Mouse (Mus musculus): ENCODE measurements around the gene Lgals9. TPM values are rescaled to one million over a fixed set of nuclear protein-coding genes. Genes with fewer than 3 reads are reported as not detected.
A peak's percentile ranks its signal among the peaks of the same experiment; 100 is the strongest.

Gene Lgals9
- polyA plus RNA-seq, 1 experiment from 2014 or later = 64.8 TPM

DNA sequence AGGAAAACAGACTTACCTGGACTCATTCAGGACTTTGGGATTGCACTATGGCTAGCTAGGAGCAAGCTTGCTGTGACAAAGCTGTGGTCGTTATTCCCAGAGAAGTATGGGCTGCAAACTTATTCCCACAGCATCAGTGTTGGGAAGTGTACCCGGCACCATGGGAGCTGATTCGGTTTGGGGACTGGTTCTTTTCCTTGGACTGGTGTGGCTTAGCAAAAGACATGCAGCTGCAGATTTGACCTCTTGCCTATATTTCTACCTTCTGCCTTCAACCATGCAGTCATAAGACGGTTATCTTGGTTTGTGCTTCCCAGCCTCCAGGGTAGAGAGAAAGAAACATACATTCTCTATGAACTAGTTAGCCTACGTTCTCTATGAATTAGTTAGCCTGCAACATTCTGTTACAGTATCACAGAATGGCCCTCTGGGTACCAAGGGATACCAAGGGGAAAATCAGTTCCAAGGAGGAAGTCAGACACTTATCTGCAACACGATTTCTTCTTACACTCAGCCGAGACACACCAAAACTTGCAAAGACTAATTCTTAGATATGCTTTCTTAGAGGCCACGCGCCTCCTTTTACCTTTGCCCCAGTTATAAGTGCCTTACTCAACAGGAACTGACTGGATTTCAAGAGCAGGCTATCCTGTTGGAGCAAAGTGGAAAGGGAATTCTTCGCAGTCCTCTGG is 1.7 kb upstream of the Lgals9 start:
- Histone ChIP-seq H3K4me2 (no peak overlapping the region), H3K4me1 (replicated peaks) (peaks cover 38% of the 10 kb centered on the region), H3K27me3 (no peaks in the 10 kb centered on the region), H3K36me3 (no peaks in the 10 kb centered on the region), H3K9me3 (replicated peaks) (0 out of 2 replicates have a peak, but pooled peaks cover 2% of the 10 kb centered on the region), H3K9ac (no peak overlapping the region), H3K27ac (no peak overlapping the region), H3K4me3 (replicated peaks) (no peak overlapping the region)
- WGBS (ENCODE audit: insufficient replicate concordance) = 61% methylated on average over 10 of the region's 10 CpGs
- no peak for DNase-seq
- ATAC-seq (ENCODE audit: low read depth) = no peak

DNA sequence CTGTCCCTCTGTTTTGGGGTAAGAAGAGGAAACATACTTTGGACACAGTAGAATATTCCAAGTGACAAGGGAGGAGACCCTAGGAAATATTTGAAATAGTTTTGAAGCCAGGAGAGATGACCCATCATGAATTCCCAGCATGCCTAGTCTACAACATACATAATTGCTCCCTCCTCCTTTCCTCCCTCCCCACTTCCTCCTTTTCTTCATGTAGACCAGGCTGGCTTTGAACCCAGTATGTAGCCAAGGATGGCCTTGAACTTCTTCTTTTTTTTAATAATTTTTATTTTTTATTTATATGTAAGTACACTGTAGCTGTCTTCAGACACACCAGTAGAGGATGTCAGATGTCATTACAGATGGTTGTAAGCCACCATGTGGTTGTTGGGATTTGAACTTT is 759 bp upstream of the Lgals9 start:
- no peak overlapping the region for H3K4me3 ChIP-seq (replicated peaks)
- H3K27ac ChIP-seq = no peak overlapping the region
- no peaks in the 10 kb centered on the region for H3K27me3 ChIP-seq
- peak overlapping the region; percentile 60; the same call in 1 of the 2 replicates for H3K4me2 ChIP-seq
- H3K9ac ChIP-seq = no peak overlapping the region
- H3K36me3 ChIP-seq = no peaks in the 10 kb centered on the region
- ATAC-seq (ENCODE audit: low read depth) (no peak), DNase-seq (no peak)
- H3K9me3 ChIP-seq (replicated peaks) = 0 out of 2 replicates have a peak, but pooled peaks cover 2% of the 10 kb centered on the region
- peaks cover 45% of the 10 kb centered on the region for H3K4me1 ChIP-seq (replicated peaks)

DNA sequence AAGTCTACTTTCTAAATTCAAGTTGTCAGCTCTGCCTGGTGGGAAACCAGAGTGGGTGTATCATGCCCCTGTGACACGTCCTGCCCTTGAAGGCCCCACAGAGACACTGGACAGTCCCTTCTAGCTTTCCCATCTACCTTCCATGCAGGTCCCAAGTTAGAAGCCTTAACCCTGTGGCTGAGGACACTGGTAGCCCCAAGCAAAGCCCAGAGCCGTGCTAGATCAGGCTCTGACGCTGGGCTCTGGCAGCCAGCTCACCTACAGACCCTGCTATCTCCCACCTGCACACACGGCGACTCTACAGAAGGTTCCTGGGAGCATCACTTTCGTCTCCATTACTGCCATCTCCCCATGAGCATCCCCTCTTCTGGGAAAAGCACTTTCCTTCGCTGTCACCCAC is 1.2 kb downstream of the Lgals9 start:
- peak overlapping the region; percentile 50 for H3K4me3 ChIP-seq (replicated peaks)
- H3K36me3 ChIP-seq = no peaks in the 10 kb centered on the region
- H3K27me3 ChIP-seq = no peaks in the 10 kb centered on the region
- H3K9ac ChIP-seq = peak overlapping the region; percentile 56
- H3K4me2 ChIP-seq = peak overlapping the region; percentile 60
- WGBS (ENCODE audit: insufficient replicate concordance) = 44% methylated on average over 7 of the region's 7 CpGs
- DNase-seq (no peak), ATAC-seq (ENCODE audit: low read depth) (no peak)
- H3K27ac ChIP-seq = peak overlapping the region; percentile 80
- H3K4me1 ChIP-seq (replicated peaks) = peaks cover 59% of the 10 kb centered on the region
- no peaks in the 10 kb centered on the region for H3K9me3 ChIP-seq (replicated peaks)

DNA sequence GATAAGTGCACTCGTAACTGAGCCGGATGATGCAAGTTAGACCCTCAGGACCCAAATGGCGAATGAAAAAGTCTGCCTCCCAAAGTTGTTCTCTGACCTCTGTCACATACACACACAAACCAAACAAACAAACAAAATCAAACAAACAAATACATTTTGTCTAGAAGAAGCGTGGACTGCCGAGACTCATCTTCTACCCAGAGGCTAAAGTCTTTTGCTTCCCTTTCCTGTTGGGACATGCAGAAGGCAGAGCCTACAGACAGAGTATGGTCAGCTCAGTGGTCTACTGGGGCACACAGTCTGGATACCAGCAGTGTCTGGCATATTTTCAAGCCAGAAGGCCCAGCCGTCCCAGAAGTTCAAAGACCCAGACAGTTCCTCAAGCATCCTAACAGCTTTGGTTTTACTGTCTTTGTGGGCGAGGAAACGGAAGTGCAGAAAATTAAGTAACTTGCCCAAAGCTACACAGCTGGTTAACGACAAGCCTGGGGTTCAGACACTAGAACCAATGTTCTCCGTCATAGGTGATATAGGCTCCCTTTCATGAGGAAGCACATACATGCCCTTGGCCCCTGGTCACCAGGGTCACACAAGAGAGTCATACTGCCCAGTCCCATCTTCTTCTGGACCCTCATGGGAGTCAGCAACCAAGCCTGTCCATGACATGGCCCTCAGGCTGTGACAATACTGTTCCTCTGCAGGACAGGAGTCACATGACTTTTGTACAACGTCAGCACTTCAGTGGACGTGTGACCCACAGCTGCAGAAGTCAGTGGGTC is 2.0 kb downstream of the Lgals9 start:
- H3K4me3 ChIP-seq (replicated peaks) = peak overlapping the region; percentile 50; the same call in 1 of the 2 replicates

DNA sequence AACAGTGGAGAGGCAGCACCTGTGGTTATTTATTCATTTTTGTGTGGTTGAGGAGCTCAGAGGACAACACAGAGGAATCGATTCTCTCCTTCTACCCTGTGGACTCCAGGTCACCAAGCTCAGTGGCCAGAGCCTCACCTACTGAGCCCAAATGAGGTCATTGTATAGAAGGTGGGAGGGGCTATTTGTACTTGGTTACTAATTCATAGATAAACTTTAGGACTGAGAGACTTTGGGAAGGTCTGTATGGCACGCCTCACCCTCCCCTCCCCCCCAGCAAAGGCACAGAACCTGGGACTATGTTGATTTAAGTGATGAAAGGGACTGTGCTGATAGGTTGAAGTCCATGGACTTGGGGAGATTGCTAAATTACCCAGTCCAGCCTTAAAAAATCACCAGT is 2.7 kb downstream of the Lgals9 start:
- peak overlapping the region; percentile 60 for H3K4me2 ChIP-seq
- H3K27ac ChIP-seq = peak overlapping the region; percentile 80
- WGBS (ENCODE audit: insufficient replicate concordance) = 32% methylated on average over 2 of the region's 2 CpGs

More for the DNA sequence above, 2.0 kb downstream of the Lgals9 start:
- peak overlapping the region; percentile 56 for H3K9ac ChIP-seq
- H3K36me3 ChIP-seq = no peaks in the 10 kb centered on the region
- no peaks in the 10 kb centered on the region for H3K27me3 ChIP-seq
- no peaks in the 10 kb centered on the region for H3K9me3 ChIP-seq (replicated peaks)
- WGBS (ENCODE audit: insufficient replicate concordance) = 35% methylated on average over 12 of the region's 12 CpGs
- peak overlapping the region; percentile 80 for H3K27ac ChIP-seq
- no peak for ATAC-seq (ENCODE audit: low read depth)
- no peak for DNase-seq
- H3K4me1 ChIP-seq (replicated peaks) = peaks cover 62% of the 10 kb centered on the region
- H3K4me2 ChIP-seq = peak overlapping the region; percentile 60

DNA sequence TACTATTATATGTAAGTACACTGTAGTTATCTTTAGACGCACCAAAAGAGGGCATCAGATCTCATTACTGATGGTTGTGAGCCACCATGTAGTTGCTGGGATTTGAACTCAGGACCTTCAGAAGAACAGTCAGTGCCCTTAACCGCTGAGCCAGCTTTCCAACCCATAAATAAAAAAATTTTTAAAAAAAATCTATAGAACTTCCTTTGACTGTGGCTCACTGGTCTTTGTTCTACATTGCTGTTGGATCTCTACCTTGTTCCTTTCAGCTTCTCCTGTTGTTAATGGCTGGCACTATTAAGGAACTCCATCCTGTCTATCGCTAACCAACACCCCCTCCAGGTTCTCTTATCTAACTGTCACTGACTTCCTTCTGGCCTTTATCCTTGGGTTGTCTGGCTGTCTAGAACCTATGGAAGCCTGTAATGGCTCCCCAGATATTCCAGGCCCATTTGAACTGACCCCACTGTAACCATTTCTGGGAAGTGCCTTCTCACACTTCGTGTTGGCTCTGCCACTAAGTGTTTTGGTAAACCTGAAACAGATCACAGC is 4.6 kb downstream of the Lgals9 start:
- H3K4me3 ChIP-seq (replicated peaks) = no peak overlapping the region
- H3K4me1 ChIP-seq (replicated peaks) = peaks cover 63% of the 10 kb centered on the region
- H3K9ac ChIP-seq = no peak overlapping the region
- H3K27ac ChIP-seq = peak overlapping the region; percentile 40
- H3K9me3 ChIP-seq (replicated peaks) = no peaks in the 10 kb centered on the region
- DNase-seq (peak; percentile 27), ATAC-seq (ENCODE audit: low read depth) (peak; percentile 20; the same call in 1 of the 2 replicates)
- H3K27me3 ChIP-seq = no peaks in the 10 kb centered on the region
- H3K36me3 ChIP-seq = peaks cover 5% of the 10 kb centered on the region; the same call in 1 of the 2 replicates
- 35% methylated on average over 4 of the region's 4 CpGs for WGBS (ENCODE audit: insufficient replicate concordance)
- no peak overlapping the region for H3K4me2 ChIP-seq

More for the DNA sequence above, 2.7 kb downstream of the Lgals9 start:
- Histone ChIP-seq H3K36me3 (no peaks in the 10 kb centered on the region), H3K4me1 (replicated peaks) (peaks cover 69% of the 10 kb centered on the region), H3K27me3 (no peaks in the 10 kb centered on the region), H3K9ac (no peak overlapping the region), H3K9me3 (replicated peaks) (no peaks in the 10 kb centered on the region), H3K4me3 (replicated peaks) (no peak overlapping the region)
- peak; percentile 74 for ATAC-seq (ENCODE audit: low read depth)
- DNase-seq = no peak

DNA sequence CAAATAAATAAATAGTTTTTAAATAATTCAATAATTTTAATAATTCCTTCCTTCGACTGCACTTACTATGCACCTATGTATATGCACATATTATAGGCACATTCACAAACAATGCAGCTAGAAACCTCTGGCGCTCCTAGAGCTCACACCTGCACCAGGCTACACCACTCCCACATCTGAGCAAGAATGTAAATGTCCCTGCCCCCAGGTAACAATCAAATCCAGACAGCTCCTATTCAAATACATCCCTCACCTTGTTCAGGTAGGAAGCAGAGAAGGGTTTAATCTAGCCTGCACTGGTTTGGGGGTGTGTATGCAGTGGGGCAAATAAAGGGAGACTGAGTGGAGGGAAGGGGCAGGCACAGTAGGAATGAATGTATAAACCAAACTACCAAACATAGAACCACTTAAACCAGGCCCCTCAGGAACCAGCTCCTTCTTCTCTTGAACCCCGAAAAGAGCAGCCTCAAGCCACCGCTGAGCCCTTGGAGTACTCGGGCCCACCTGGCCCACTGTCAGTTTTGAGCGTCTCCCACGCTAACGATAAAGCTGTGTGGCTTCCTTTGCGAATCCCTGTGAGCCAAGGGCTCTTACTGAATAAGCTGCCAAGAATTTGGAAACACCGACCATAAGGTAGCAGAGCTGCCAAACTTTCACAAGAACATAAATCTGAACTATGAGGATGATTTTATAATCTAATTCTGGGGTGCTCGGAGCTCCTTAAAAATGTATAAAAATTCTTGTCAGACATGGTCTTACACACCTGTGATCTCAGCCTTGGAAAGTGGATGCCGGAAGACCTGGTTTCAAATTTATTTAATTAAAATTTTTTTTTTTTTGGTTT is 6.3 kb downstream of the Lgals9 start:
- WGBS (ENCODE audit: insufficient replicate concordance) = 74% methylated on average over 12 of the region's 12 CpGs
- H3K4me2 ChIP-seq = no peak overlapping the region
- peaks cover 49% of the 10 kb centered on the region for H3K4me1 ChIP-seq (replicated peaks)
- no peaks in the 10 kb centered on the region for H3K9me3 ChIP-seq (replicated peaks)
- ATAC-seq (ENCODE audit: low read depth) (no peak), DNase-seq (no peak)
- H3K27ac ChIP-seq = no peak overlapping the region
- no peak overlapping the region for H3K9ac ChIP-seq
- no peaks in the 10 kb centered on the region for H3K27me3 ChIP-seq
- peaks cover 9% of the 10 kb centered on the region for H3K36me3 ChIP-seq
- H3K4me3 ChIP-seq (replicated peaks) = no peak overlapping the region

DNA sequence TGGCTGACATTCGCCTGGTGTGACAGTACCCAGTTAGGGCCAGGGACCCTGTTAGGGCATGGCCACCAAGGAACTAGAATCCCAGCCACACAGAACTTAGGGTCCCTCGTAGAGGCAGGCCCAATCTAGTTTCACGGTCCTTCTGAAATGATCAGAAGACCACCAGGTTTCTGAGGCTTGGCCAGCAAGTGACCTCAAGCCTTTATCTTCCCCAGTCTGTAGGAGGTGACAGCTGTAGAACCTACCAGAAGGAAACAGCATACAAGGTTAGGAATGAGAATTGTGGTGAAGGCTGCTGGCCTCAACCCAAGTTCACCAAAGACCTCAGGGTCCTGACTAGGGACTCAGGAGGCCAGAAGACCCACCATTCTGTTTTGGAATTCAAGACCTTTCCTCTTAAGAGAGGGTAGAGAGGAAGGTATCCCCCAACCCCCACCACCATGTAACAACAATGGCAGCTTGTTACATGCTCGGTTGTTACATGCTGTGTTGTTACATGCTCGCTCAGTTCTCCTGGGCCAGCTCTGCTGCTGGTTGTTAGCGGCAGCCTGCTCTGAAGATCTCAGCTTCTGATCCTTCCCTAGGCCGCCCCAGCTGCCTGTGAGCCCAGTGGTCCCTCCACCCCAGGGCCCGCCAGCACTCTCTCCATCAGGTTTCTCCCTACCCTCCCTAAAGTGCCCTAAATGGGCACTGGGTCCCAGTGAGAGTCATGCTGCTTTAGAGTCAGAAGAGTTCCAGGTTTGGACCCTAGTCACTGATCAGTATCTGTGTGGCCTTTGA is 7.8 kb downstream of the Lgals9 start:
- ATAC-seq (ENCODE audit: low read depth) (no peak), DNase-seq (no peak)
- H3K27me3 ChIP-seq = no peaks in the 10 kb centered on the region
- WGBS (ENCODE audit: insufficient replicate concordance) = 74% methylated on average over 8 of the region's 8 CpGs
- H3K4me1 ChIP-seq (replicated peaks) = peaks cover 46% of the 10 kb centered on the region
- peaks cover 11% of the 10 kb centered on the region for H3K36me3 ChIP-seq
- H3K4me2 ChIP-seq = no peak overlapping the region
- H3K9me3 ChIP-seq (replicated peaks) = no peaks in the 10 kb centered on the region
- no peak overlapping the region for H3K9ac ChIP-seq
- no peak overlapping the region for H3K27ac ChIP-seq
- H3K4me3 ChIP-seq (replicated peaks) = no peak overlapping the region

DNA sequence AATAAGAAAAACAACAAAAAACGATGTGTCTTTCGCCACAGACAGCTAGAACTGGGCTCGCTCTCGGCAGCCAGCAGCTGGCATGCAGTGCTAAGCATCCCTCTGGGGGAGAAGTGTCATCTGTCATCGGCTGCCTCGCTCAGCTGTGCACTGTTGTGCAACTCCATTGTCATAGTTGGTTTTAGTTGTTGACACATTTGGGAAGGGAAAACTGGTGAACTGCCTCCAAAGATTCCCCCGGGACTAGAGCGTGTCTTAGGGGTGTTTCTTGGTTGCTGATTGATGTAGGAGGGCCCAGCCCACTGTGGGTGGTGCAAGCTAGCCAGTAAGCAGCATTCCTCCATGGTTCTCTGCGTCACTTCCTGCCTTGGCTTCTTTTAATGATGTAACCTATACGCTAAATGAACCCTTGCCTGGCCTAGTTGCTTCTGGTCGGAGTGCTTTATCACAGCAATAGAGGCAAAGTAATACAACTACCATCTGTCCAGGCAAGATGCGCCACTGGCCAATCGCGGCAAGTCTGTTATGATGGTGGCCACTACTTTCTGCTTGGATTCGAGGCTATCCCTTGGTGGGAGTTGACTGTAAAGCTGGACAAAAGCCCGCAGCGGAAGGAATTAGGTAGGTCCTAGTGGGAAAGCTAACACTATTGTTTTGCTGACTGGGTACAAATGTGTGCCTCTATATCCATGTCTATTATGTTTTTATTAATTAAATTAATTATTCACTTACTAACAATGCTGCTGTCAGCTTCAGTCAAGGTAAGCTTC is 11.2 kb downstream of the Lgals9 start:
- Histone ChIP-seq H3K4me1 (replicated peaks) (peaks cover 25% of the 10 kb centered on the region), H3K27me3 (no peaks in the 10 kb centered on the region), H3K27ac (no peak overlapping the region), H3K36me3 (peaks cover 29% of the 10 kb centered on the region), H3K9me3 (replicated peaks) (no peaks in the 10 kb centered on the region), H3K9ac (no peak overlapping the region), H3K4me2 (no peak overlapping the region), H3K4me3 (replicated peaks) (no peak overlapping the region)
- DNase-seq (no peak), ATAC-seq (ENCODE audit: low read depth) (no peak)
- 71% methylated on average over 17 of the region's 17 CpGs for WGBS (ENCODE audit: insufficient replicate concordance)

DNA sequence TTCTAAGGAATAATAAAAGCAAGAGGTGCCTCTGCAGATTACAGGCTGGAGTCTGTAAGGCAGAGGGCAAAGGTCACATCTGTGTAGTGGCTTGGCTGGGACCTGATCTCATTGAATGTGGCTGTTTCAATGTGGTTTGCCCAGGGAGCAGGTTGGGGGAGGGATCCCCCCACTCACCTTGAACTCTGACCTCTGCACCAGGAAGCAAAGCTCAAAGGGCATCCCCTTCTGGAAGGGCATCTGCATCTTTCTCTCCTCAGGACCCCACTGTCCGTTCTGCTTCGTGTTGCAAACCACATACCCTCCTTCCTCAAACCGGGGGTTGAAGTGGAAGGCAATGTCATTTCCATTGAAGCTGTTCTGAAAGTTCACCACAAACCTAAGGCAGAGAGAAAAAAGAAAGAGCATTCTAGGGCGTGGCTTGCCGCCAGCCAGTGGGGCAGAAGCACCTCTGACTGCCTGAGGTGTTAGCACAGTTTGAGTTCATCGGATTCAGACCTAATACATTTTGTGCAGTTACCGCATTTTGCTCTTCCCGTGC is 11.9 kb downstream of the Lgals9 start:
- DNase-seq (no peak), ATAC-seq (ENCODE audit: low read depth) (no peak)
- peaks cover 26% of the 10 kb centered on the region for H3K4me1 ChIP-seq (replicated peaks)
- peaks cover 29% of the 10 kb centered on the region for H3K36me3 ChIP-seq
- H3K9ac ChIP-seq = no peak overlapping the region
- no peak overlapping the region for H3K4me3 ChIP-seq (replicated peaks)
- H3K4me2 ChIP-seq = no peak overlapping the region
- H3K9me3 ChIP-seq (replicated peaks) = no peaks in the 10 kb centered on the region
- 46% methylated on average over 8 of the region's 8 CpGs for WGBS (ENCODE audit: insufficient replicate concordance)
- H3K27ac ChIP-seq = no peak overlapping the region
- no peaks in the 10 kb centered on the region for H3K27me3 ChIP-seq
